Mouse (Mus musculus) liver, embryonic 13.5 days (tissue): ENCODE results near the gene Pinlyp. TPM values are rescaled to one million over a fixed set of nuclear protein-coding genes. Genes with fewer than 3 reads are reported as not detected.

Source experiments
- ATAC-seq: fragments of 200-750 bp; cut with Nextera tagmentation; 2 replicates; pipeline ENCODE4 v1.8.0; 2017; ENCODE audit warnings: low read depth, mild to moderate bottlenecking, moderate number of reproducible peaks, moderate library complexity
- DNase-seq: peaks from one replicate; pipeline ENCODE4 v3.0.0; 2022
- H3K27ac ChIP-seq: fragments of 300-500 bp; sonication (generic); 2 replicates; pipeline ENCODE4 v1.5.1; 2015; ENCODE audit warnings: moderate library complexity, mild to moderate bottlenecking, inconsistent platforms
- H3K27me3 ChIP-seq: fragments of 300-500 bp; sonication (generic); 2 replicates; pipeline ENCODE4 v1.6.1; 2015; ENCODE audit warnings: mild to moderate bottlenecking, inconsistent platforms
- H3K36me3 ChIP-seq: fragments of 300-500 bp; sonication (generic); 2 replicates; pipeline ENCODE4 v1.6.1; 2015; ENCODE audit warnings: mild to moderate bottlenecking, inconsistent platforms
- H3K4me1 ChIP-seq: fragments of 300-500 bp; sonication (generic); replicated peaks from 2 replicates; pipeline ENCODE4 v1.6.1; 2015; ENCODE audit warnings: inconsistent platforms
- H3K4me2 ChIP-seq: fragments of 300-500 bp; sonication (generic); 2 replicates; pipeline ENCODE4 v1.6.1; 2015; ENCODE audit warnings: inconsistent platforms, mild to moderate bottlenecking, moderate library complexity
- H3K4me3 ChIP-seq: fragments of 300-500 bp; sonication (generic); replicated peaks from 2 replicates; pipeline ENCODE4 v1.5.1; 2015; ENCODE audit warnings: mild to moderate bottlenecking, inconsistent platforms
- H3K9ac ChIP-seq: fragments of 300-500 bp; sonication (generic); 2 replicates; pipeline ENCODE4 v1.6.1; 2015; ENCODE audit warnings: mild to moderate bottlenecking, inconsistent platforms
- H3K9me3 ChIP-seq: fragments of 300-500 bp; sonication (generic); replicated peaks from 2 replicates; pipeline ENCODE4 v1.6.1; 2016; ENCODE audit warnings: inconsistent platforms
- WGBS: fragments of 180-500 bp; shearing (Covaris S2); methylation state at CpG from one replicate; pipeline ENCODE4 v1.1.7; 2015; ENCODE audit not compliant: insufficient replicate concordance; 5-methylcytosine and 5-hydroxymethylcytosine counted together
- polyA plus RNA-seq: library from polyadenylated mRNA; unstranded; fragments of >200 nt; fragmentation: Nextera tagmentation; extraction: Ambion mirVana; gene quantifications from 2 replicates; pipeline ENCODE4 v1.2.1, GENCODE M21; 2015

Gene Pinlyp
- polyA plus RNA-seq, 1 experiment from 2014 or later, result not detected

DNA sequence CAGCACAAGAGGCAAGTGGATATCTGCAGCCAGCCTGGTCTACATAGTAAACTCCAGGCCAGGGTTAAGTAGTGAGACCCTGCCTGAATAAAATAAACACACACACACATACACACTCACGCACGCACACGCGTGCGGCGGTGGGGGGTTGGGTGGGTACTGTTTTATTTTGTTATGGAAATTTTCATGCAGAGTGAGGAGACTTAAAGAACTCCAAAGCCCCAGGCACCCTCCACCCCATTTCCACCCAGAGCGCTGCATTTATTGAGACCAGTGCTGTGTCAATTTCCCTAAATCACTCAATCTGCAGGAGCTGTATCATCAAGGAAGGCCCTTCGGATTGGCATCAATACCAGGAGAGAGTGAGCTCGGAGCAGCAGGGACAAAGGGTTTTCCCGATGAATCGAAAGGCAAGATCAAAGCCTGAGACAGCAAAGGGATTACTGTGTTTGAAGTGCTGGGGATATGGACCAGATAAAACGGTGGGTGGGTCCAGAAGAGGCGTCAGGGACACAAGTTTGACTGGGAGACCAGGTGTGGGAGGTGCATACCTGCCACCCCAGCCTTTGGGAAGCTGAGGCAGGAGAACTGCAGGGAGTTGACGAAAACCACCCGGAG, 40.4 kb downstream of the Pinlyp start:
- Histone ChIP-seq H3K4me3 (no peak overlapping the region), H3K27me3 (peaks cover 55% of the 10 kb centered on the region), H3K27ac (peak overlapping the region; percentile 16; the same call in 1 of the 2 replicates), H3K4me2 (peak overlapping the region; percentile 95), H3K9ac (no peak overlapping the region), H3K9me3 (no peaks in the 10 kb centered on the region), H3K4me1 (peaks cover 51% of the 10 kb centered on the region), H3K36me3 (no peaks in the 10 kb centered on the region)
- 52% methylated on average over 15 of the region's 15 CpGs for WGBS
- DNase-seq (no peak), ATAC-seq (no peak)

DNA sequence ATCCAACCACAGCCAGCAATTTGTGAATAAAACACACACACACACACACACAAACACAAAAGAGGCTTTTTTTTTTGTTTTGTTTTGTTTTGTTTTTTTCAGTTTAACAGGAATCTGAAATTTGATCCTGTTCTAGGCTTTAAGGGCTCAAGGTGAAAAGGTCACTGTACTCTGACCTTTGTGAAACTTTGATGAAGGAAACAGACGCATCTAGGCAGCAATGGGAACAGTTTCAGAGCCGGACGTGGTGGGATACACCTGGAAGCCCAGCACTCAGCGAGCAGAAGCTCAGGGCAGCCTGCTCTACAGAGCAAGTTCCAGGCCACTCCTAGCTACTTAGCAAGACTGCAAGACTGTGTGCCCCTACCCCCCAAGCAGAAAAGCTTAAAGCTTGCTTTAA, 41.0 kb downstream of the Pinlyp start:
- Histone ChIP-seq H3K4me2 (no peak overlapping the region), H3K27me3 (peaks cover 62% of the 10 kb centered on the region), H3K9me3 (no peaks in the 10 kb centered on the region), H3K4me1 (peaks cover 54% of the 10 kb centered on the region), H3K36me3 (no peaks in the 10 kb centered on the region), H3K27ac (no peak overlapping the region; the same call in 1 of the 2 replicates), H3K4me3 (no peak overlapping the region), H3K9ac (no peak overlapping the region)
- ATAC-seq (no peak), DNase-seq (no peak)
- 10% methylated on average over 4 of the region's 4 CpGs for WGBS

DNA sequence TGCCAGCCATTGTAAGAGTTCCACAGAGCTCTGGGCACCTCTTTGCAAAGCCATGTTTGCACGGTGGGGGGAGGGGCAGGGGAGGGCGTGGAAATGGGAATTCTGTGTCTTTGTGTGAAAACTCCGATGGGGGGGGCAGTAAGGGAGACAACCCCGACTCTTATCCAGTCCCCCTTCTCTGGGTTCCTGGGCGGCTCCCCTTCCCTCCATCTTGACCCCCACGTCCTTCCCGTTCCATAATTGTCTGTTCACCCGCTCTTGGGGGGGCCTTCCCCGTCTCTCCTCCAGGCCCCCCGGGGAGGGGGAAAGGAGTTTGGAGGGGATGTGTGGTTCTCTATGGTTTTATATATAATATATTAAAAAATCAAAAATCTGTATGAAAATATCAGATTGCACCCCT, 41.9 kb downstream of the Pinlyp start:
- H3K4me3 ChIP-seq, result no peak overlapping the region
- H3K4me1 ChIP-seq, result peaks cover 53% of the 10 kb centered on the region
- peaks cover 70% of the 10 kb centered on the region for H3K27me3 ChIP-seq
- ATAC-seq (no peak), DNase-seq (no peak)
- no peaks in the 10 kb centered on the region for H3K36me3 ChIP-seq
- WGBS, result 12% methylated on average over 9 of the region's 10 CpGs
- no peak overlapping the region for H3K9ac ChIP-seq
- H3K27ac ChIP-seq, result no peak overlapping the region
- no peaks in the 10 kb centered on the region for H3K9me3 ChIP-seq
- H3K4me2 ChIP-seq, result peak overlapping the region; percentile 29

DNA sequence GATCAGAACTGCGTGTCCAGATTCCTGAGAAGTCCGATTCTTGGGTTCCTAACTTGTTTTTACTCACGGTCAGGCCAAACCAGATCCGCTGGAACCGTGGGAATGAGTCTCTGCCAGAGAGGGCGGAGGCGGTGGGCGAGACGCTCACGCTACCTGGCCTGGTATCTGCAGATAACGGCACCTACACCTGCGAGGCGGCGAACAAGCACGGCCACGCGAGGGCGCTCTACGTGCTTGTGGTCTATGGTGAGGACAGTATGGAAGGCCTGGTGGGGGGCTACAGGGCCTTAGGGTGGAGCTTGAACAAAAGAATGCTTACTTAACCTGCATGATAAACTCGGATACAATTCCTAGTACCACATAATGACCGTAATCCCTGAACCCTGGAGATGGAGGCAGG, 44.4 kb downstream of the Pinlyp start:
- ATAC-seq, result no peak
- no peaks in the 10 kb centered on the region for H3K9me3 ChIP-seq
- no peak overlapping the region for H3K27ac ChIP-seq
- DNase-seq, result peak; percentile 28
- 33% methylated on average over 21 of the region's 21 CpGs for WGBS
- peaks cover 84% of the 10 kb centered on the region for H3K27me3 ChIP-seq
- H3K36me3 ChIP-seq, result no peaks in the 10 kb centered on the region
- H3K9ac ChIP-seq, result no peak overlapping the region
- no peak overlapping the region for H3K4me2 ChIP-seq
- no peak overlapping the region for H3K4me3 ChIP-seq
- peaks cover 36% of the 10 kb centered on the region for H3K4me1 ChIP-seq

- 15% methylated on average over 7 of the region's 7 CpGs for WGBS
- H3K27ac ChIP-seq, result no peak overlapping the region
- no peaks in the 10 kb centered on the region for H3K36me3 ChIP-seq
- peak; percentile 37 for DNase-seq
- no peaks in the 10 kb centered on the region for H3K9me3 ChIP-seq
- H3K4me1 ChIP-seq, result peaks cover 30% of the 10 kb centered on the region
- no peak for ATAC-seq
- H3K9ac ChIP-seq, result no peak overlapping the region
- no peak overlapping the region for H3K4me3 ChIP-seq
- H3K27me3 ChIP-seq, result peaks cover 81% of the 10 kb centered on the region
- H3K4me2 ChIP-seq, result no peak overlapping the region
These were observed 45.0 kb downstream of the Pinlyp start for GRCm38 (mm10) chr7:24500929-24501328.

DNA sequence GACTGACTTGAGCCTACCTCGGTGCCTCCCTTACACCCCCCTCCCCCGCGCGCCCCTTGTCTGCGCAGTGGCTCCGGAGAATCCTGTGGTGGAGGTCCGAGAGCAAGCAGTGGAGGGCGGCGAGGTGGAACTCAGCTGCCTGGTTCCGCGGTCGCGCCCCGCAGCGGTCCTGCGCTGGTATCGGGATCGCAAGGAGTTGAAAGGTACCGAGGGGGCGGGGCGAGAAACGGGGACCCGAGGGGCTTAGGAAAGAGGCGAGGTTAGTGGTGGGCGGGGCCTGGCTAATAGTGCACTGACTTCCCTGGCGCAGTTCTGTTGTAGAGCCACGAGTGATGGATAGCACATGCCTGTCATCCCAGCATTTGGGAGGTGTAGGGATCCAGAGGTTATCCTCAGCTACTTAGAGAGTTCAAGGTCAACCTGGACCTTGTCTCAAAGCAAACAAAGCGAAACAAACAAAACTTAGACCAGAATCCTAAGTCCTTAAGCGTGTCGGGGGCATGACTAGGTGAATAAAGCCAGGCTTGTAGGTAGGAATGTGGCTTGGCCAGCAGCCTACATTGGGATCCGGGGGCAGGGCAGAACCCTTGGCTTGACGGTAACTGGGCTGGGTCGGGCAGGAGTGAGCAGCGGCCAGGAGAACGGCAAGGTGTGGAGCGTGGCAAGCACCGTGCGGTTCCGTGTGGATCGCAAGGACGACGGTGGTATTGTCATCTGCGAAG, 45.9 kb downstream of the Pinlyp start:
- Histone ChIP-seq H3K4me1 (peaks cover 22% of the 10 kb centered on the region), H3K36me3 (no peaks in the 10 kb centered on the region), H3K27me3 (peaks cover 74% of the 10 kb centered on the region), H3K4me2 (peak overlapping the region; percentile 30), H3K9me3 (no peaks in the 10 kb centered on the region), H3K4me3 (0 out of 2 replicates have a peak overlapping the region, but pooled peaks have one; percentile 11), H3K27ac (no peak overlapping the region), H3K9ac (no peak overlapping the region)
- no peak for DNase-seq
- ATAC-seq, result no peak
- WGBS, result 13% methylated on average over 43 of the region's 43 CpGs

Other genes with a start within 250 kb of the Pinlyp start
- gene Zfp61, start 244.9 kb downstream of the Pinlyp start, polyA plus RNA-seq, result 3.4 and 5.1 TPM in 2 replicates
- gene Zfp94, start 229.5 kb downstream of the Pinlyp start, polyA plus RNA-seq, result 2.5 and 2.6 TPM in 2 replicates
- not detected in 2 replicates for gene Tescl, start 212.2 kb downstream of the Pinlyp start, polyA plus RNA-seq
- gene Lypd5, start 196.9 kb downstream of the Pinlyp start, polyA plus RNA-seq, result not detected in 2 replicates
- 126 and 128 TPM in 2 replicates for gene Kcnn4, start 175.9 kb downstream of the Pinlyp start, polyA plus RNA-seq
- gene Smg9, start 146.5 kb downstream of the Pinlyp start, polyA plus RNA-seq, result 15.2 and 16.5 TPM in 2 replicates
- gene Irgc1, start 93.8 kb downstream of the Pinlyp start, polyA plus RNA-seq, result not detected in 2 replicates
- gene Plaur, start 83.6 kb downstream of the Pinlyp start, polyA plus RNA-seq, result 1.9 and 2.3 TPM in 2 replicates
- gene Cadm4, start 64.1 kb downstream of the Pinlyp start, polyA plus RNA-seq, result 0.20 and 0.22 TPM in 2 replicates
- gene Zfp428, start 39.1 kb downstream of the Pinlyp start, polyA plus RNA-seq, result 7.0 and 8.3 TPM in 2 replicates
- gene AC161166.1, start 33.7 kb downstream of the Pinlyp start, polyA plus RNA-seq, result not detected in 2 replicates
- gene Irgq, start 15.4 kb downstream of the Pinlyp start, polyA plus RNA-seq, result 0.99 and 1.4 TPM in 2 replicates
- gene Xrcc1, start 171 bp upstream of the Pinlyp start, polyA plus RNA-seq, result 48.3 and 51.6 TPM in 2 replicates
- gene Ethe1, start 41.4 kb upstream of the Pinlyp start, polyA plus RNA-seq, result 19.9 and 21.5 TPM in 2 replicates
- gene Zfp575, start 41.5 kb upstream of the Pinlyp start, polyA plus RNA-seq, result 0.31 and 0.34 TPM in 2 replicates
- gene Phldb3, start 64.6 kb upstream of the Pinlyp start, polyA plus RNA-seq, result 0.08 and 0.09 TPM in 2 replicates
- gene Lypd3, start 90.4 kb upstream of the Pinlyp start, polyA plus RNA-seq, result not detected in 2 replicates
- not detected in 2 replicates for gene Tex101, start 130.6 kb upstream of the Pinlyp start, polyA plus RNA-seq
- gene BC049730, start 163.1 kb upstream of the Pinlyp start, polyA plus RNA-seq, result not detected in 2 replicates
- not detected in 2 replicates for gene Gm4763, start 180.8 kb upstream of the Pinlyp start, polyA plus RNA-seq
- gene Cd177, start 214.2 kb upstream of the Pinlyp start, polyA plus RNA-seq, result 0.71 and 1.0 TPM in 2 replicates
- 0.32 and 0.59 TPM in 2 replicates for gene Ceacam10, start 231.1 kb upstream of the Pinlyp start, polyA plus RNA-seq